22 mouse cellular contexts compared by ENCODE assay signal in genomic region chr10:14042539-14043348, GRCm38 (mm10).
A peak's percentile ranks its signal among the peaks of the same experiment; 100 is the strongest.
DNase-seq lines count a peak whose midpoint lies in the region; TF ChIP-seq lines count a peak whose summit lies in the region.
"Had no signal": no experiment of that assay in that cellular context is flagged by ENCODE, and none has a peak within 500 bp of the region (broad histone marks: within the 10 kb centered on the region; RNA-seq: fewer than 3 reads in every experiment).

No protein-coding gene starts in this region.

- TF ChIP-seq POLR2A in spleen, adult 2 months (IDR thresholded peaks at IDR 0.05; ENCODE audit: low read depth, low read length): no peak
- TF ChIP-seq POLR2A in bone marrow, adult 2 months (IDR thresholded peaks at IDR 0.05; ENCODE audit: borderline replicate concordance, control insufficient read depth, low read depth, low read length): no peak

- no peaks in the 10 kb centered on the region for H3K27me3 ChIP-seq in spleen, adult 2 months (ENCODE audit: control insufficient read depth, insufficient read depth, low read length)
- H3K27me3 ChIP-seq: embryonic facial prominence, embryonic 12.5 days; heart, embryonic 13.5 days; hindbrain, embryonic 15.5 days; liver, embryonic 15.5 days; Patski had no signal

- 39% methylated on average over 12 of the region's 12 CpGs for WGBS in spleen, adult 2 months
- 68% methylated on average over 12 of the region's 12 CpGs for WGBS in bone marrow, adult 2 months

- no peak for DNase-seq in gastrocnemius, adult 2 months
- no peak for DNase-seq in gastrocnemius, postnatal 25 days
- peak in 1 of 2 experiments; percentile 25 for DNase-seq in spleen, adult 2 months (ENCODE audit: low read depth in 1 of 2, low spot score in 2 of 2)
- DNase-seq in spleen, postnatal 4 days (ENCODE audit: low spot score in 2 of 2): no peak
- peak; percentile 63 for DNase-seq in naive thymus-derived CD4-positive, alpha-beta T cell, adult 2 months (ENCODE audit: low read depth)
- DNase-seq in embryo, embryonic 10 days (ENCODE audit: low spot score): no peak
- no peak for DNase-seq in c-Kit-positive CD71-positive TER-119-positive erythroid progenitor cells, embryonic 14.5 days (ENCODE audit: low spot score)
- DNase-seq: adrenal gland, postnatal 14 days; cerebellum, adult 18-20 months; gastrocnemius, postnatal 36 days; kidney, adult 11 months; layer of hippocampus, postnatal 36 days; lung, postnatal 14 days; right cerebral cortex, postnatal 4 days had no signal

- intact Hi-C loops in gastrocnemius, adult 2 months (cut with DNase I): no loop called here

- H3K36me3 ChIP-seq in spleen, adult 2 months (ENCODE audit: control insufficient read depth, insufficient read depth, low read length): no peaks in the 10 kb centered on the region
- H3K36me3 ChIP-seq: embryonic facial prominence, embryonic 12.5 days; heart, embryonic 13.5 days; hindbrain, embryonic 15.5 days; liver, embryonic 15.5 days had no signal

- peaks cover 46% of the 10 kb centered on the region for H3K4me1 ChIP-seq in spleen, adult 2 months (ENCODE audit: control insufficient read depth, insufficient read depth, insufficient read length)
- H3K4me1 ChIP-seq in bone marrow, adult 2 months (ENCODE audit: control insufficient read depth, insufficient read depth, low read length): peaks cover 7% of the 10 kb centered on the region
- H3K4me1 ChIP-seq: liver, embryonic 15.5 days had no signal

- TF ChIP-seq CTCF in gastrocnemius, adult 2 months (IDR thresholded peaks at IDR 0.05): no peak
- no peak for TF ChIP-seq CTCF in spleen, adult 2 months (IDR thresholded peaks at IDR 0.05; ENCODE audit: extremely low read depth, insufficient read depth, insufficient read length, insufficient replicate concordance)
- TF ChIP-seq CTCF in bone marrow, adult 2 months (IDR thresholded peaks at IDR 0.05; ENCODE audit: control insufficient read depth, insufficient read depth, low read length): no peak

- no peak overlapping the region for H3K4me3 ChIP-seq in gastrocnemius, adult 2 months
- H3K4me3 ChIP-seq in spleen, adult 2 months (ENCODE audit: extremely low read depth, insufficient read depth, insufficient read length): peak overlapping the region; percentile 14; the same call in 1 of the 2 replicates
- no peak overlapping the region for H3K4me3 ChIP-seq in bone marrow, adult 2 months (replicated peaks; ENCODE audit: control insufficient read depth, low read depth, low read length)
- H3K4me3 ChIP-seq: embryonic facial prominence, embryonic 12.5 days; erythroblast, embryonic 14.5 days; heart, embryonic 13.5 days; hindbrain, embryonic 15.5 days; liver, embryonic 15.5 days had no signal

- H3K27ac ChIP-seq in gastrocnemius, adult 2 months: peak overlapping the region; percentile 86
- peak overlapping the region; percentile 75 for H3K27ac ChIP-seq in spleen, adult 2 months (ENCODE audit: insufficient read depth, low read length)
- H3K27ac ChIP-seq in bone marrow, adult 2 months (ENCODE audit: control insufficient read depth, insufficient read depth, low read depth, low read length, poor library complexity): peak overlapping the region; percentile 64
- H3K27ac ChIP-seq: embryonic facial prominence, embryonic 12.5 days; heart, embryonic 13.5 days; hindbrain, embryonic 15.5 days; kidney, postnatal 0 days; liver, embryonic 15.5 days had no signal
